Mouse (Mus musculus): ENCODE results near the gene Rbfox3. TPM values are rescaled to one million over a fixed set of nuclear protein-coding genes. Genes with fewer than 3 reads are reported as not detected.

The Rbfox3 gene
- polyA plus RNA-seq, 1 experiment from 2014 or later = 0.09 TPM

GRCm38 (mm10) chr11:118742762-118743161 is 168.6 kb downstream of the Rbfox3 start:
- Histone ChIP-seq H3K27me3 (ENCODE audit: control insufficient read depth, insufficient read depth, low read length) (peaks cover 52% of the 10 kb centered on the region), H3K9ac (ENCODE audit: low read length) (no peak overlapping the region), H3K4me3 (ENCODE audit: control insufficient read depth in 1 of 2, insufficient read depth in 1 of 2, low read depth in 1 of 2, low read length in 2 of 2) (no peak overlapping the region), H3K4me1 (ENCODE audit: control insufficient read depth in 2 of 2, insufficient read depth in 2 of 2, low read length in 2 of 2) (peaks cover 3 to 5% of the 10 kb centered on the region in 2 experiments; a peak in 1 of 4 replicates), H3K9me3 (ENCODE audit: control insufficient read depth, low read length) (no peaks in the 10 kb centered on the region), H3K36me3 (ENCODE audit: control insufficient read depth, insufficient read depth, low read length) (no peaks in the 10 kb centered on the region), H3K4me2 (ENCODE audit: low read length) (no peak overlapping the region), H3K27ac (replicated peaks in 1 of 2; ENCODE audit: control insufficient read depth in 1 of 2, insufficient read depth in 1 of 2, low read depth in 2 of 2, low read length in 2 of 2) (no peak overlapping the region)
- 8% methylated on average over 3 of the region's 3 CpGs for WGBS
- no peak for ATAC-seq (ENCODE audit: insufficient number of reproducible peaks, insufficient read depth, low FRiP score, low read depth)

GRCm38 (mm10) chr11:118741262-118741661 is 170.1 kb downstream of the Rbfox3 start:
- Histone ChIP-seq H3K27me3 (ENCODE audit: control insufficient read depth, insufficient read depth, low read length) (peaks cover 52% of the 10 kb centered on the region), H3K4me3 (ENCODE audit: control insufficient read depth in 1 of 2, insufficient read depth in 1 of 2, low read depth in 1 of 2, low read length in 2 of 2) (no peak overlapping the region), H3K9ac (ENCODE audit: low read length) (no peak overlapping the region), H3K36me3 (ENCODE audit: control insufficient read depth, insufficient read depth, low read length) (no peaks in the 10 kb centered on the region), H3K4me2 (ENCODE audit: low read length) (no peak overlapping the region), H3K27ac (replicated peaks in 1 of 2; ENCODE audit: control insufficient read depth in 1 of 2, insufficient read depth in 1 of 2, low read depth in 2 of 2, low read length in 2 of 2) (no peak overlapping the region), H3K9me3 (ENCODE audit: control insufficient read depth, low read length) (no peaks in the 10 kb centered on the region), H3K4me1 (ENCODE audit: control insufficient read depth in 2 of 2, insufficient read depth in 2 of 2, low read length in 2 of 2) (peaks cover 3 to 5% of the 10 kb centered on the region in 2 experiments; a peak in 1 of 4 replicates)
- ATAC-seq (ENCODE audit: insufficient number of reproducible peaks, insufficient read depth, low FRiP score, low read depth) = no peak
- 36% methylated on average over 6 of the region's 6 CpGs for WGBS

- H3K9me3 ChIP-seq (ENCODE audit: control insufficient read depth, low read length) = no peaks in the 10 kb centered on the region
Measured at GRCm38 (mm10) chr11:118740001-118740400, 171.4 kb downstream of the Rbfox3 start.

GRCm38 (mm10) chr11:118738855-118739832 is 172.3 kb downstream of the Rbfox3 start:
- no peak overlapping the region for H3K4me3 ChIP-seq (ENCODE audit: control insufficient read depth in 1 of 2, insufficient read depth in 1 of 2, low read depth in 1 of 2, low read length in 2 of 2)
- H3K9me3 ChIP-seq (ENCODE audit: control insufficient read depth, low read length) = no peaks in the 10 kb centered on the region
- ATAC-seq (ENCODE audit: insufficient number of reproducible peaks, insufficient read depth, low FRiP score, low read depth) = no peak
- H3K36me3 ChIP-seq (ENCODE audit: control insufficient read depth, insufficient read depth, low read length) = no peaks in the 10 kb centered on the region
- H3K9ac ChIP-seq (ENCODE audit: low read length) = no peak overlapping the region
- H3K27ac ChIP-seq (replicated peaks in 1 of 2; ENCODE audit: control insufficient read depth in 1 of 2, insufficient read depth in 1 of 2, low read depth in 2 of 2, low read length in 2 of 2) = no peak overlapping the region
- no peak overlapping the region for H3K4me2 ChIP-seq (ENCODE audit: low read length)
- no peaks in the 10 kb centered on the region for H3K4me1 ChIP-seq (ENCODE audit: control insufficient read depth in 2 of 2, insufficient read depth in 2 of 2, low read length in 2 of 2)
- WGBS = 11% methylated on average over 23 of the region's 23 CpGs
- peaks cover 37% of the 10 kb centered on the region for H3K27me3 ChIP-seq (ENCODE audit: control insufficient read depth, insufficient read depth, low read length)

More at GRCm38 (mm10) chr11:118740001-118740400, 171.4 kb downstream of the Rbfox3 start:
- peaks cover 43% of the 10 kb centered on the region for H3K27me3 ChIP-seq (ENCODE audit: control insufficient read depth, insufficient read depth, low read length)
- H3K4me1 ChIP-seq (ENCODE audit: control insufficient read depth in 2 of 2, insufficient read depth in 2 of 2, low read length in 2 of 2) = peaks cover 2 to 5% of the 10 kb centered on the region in 2 experiments; a peak in 1 of 4 replicates
- H3K4me3 ChIP-seq (ENCODE audit: control insufficient read depth in 1 of 2, insufficient read depth in 1 of 2, low read depth in 1 of 2, low read length in 2 of 2) = no peak overlapping the region
- no peak overlapping the region for H3K4me2 ChIP-seq (ENCODE audit: low read length)
- ATAC-seq (ENCODE audit: insufficient number of reproducible peaks, insufficient read depth, low FRiP score, low read depth) = no peak
- H3K27ac ChIP-seq (replicated peaks in 1 of 2; ENCODE audit: control insufficient read depth in 1 of 2, insufficient read depth in 1 of 2, low read depth in 2 of 2, low read length in 2 of 2) = no peak overlapping the region
- no peak overlapping the region for H3K9ac ChIP-seq (ENCODE audit: low read length)
- 18% methylated on average over 6 of the region's 6 CpGs for WGBS
- H3K36me3 ChIP-seq (ENCODE audit: control insufficient read depth, insufficient read depth, low read length) = no peaks in the 10 kb centered on the region

GRCm38 (mm10) chr11:118738323-118738722 is 173.1 kb downstream of the Rbfox3 start:
- H3K36me3 ChIP-seq (ENCODE audit: control insufficient read depth, insufficient read depth, low read length) = no peaks in the 10 kb centered on the region
- H3K9me3 ChIP-seq (ENCODE audit: control insufficient read depth, low read length) = no peaks in the 10 kb centered on the region
- ATAC-seq (ENCODE audit: insufficient number of reproducible peaks, insufficient read depth, low FRiP score, low read depth) = no peak
- H3K4me2 ChIP-seq (ENCODE audit: low read length) = no peak overlapping the region
- H3K27ac ChIP-seq (replicated peaks in 1 of 2; ENCODE audit: control insufficient read depth in 1 of 2, insufficient read depth in 1 of 2, low read depth in 2 of 2, low read length in 2 of 2) = no peak overlapping the region
- H3K4me1 ChIP-seq (ENCODE audit: control insufficient read depth in 2 of 2, insufficient read depth in 2 of 2, low read length in 2 of 2) = no peaks in the 10 kb centered on the region
- peaks cover 29% of the 10 kb centered on the region for H3K27me3 ChIP-seq (ENCODE audit: control insufficient read depth, insufficient read depth, low read length)
- H3K9ac ChIP-seq (ENCODE audit: low read length) = no peak overlapping the region
- WGBS = 23% methylated on average over 7 of the region's 7 CpGs
- no peak overlapping the region for H3K4me3 ChIP-seq (ENCODE audit: control insufficient read depth in 1 of 2, insufficient read depth in 1 of 2, low read depth in 1 of 2, low read length in 2 of 2)

- H3K27ac ChIP-seq (replicated peaks in 1 of 2; ENCODE audit: control insufficient read depth in 1 of 2, insufficient read depth in 1 of 2, low read depth in 2 of 2, low read length in 2 of 2) = no peak overlapping the region
- H3K36me3 ChIP-seq (ENCODE audit: control insufficient read depth, insufficient read depth, low read length) = no peaks in the 10 kb centered on the region
- ATAC-seq (ENCODE audit: insufficient number of reproducible peaks, insufficient read depth, low FRiP score, low read depth) = no peak
- no peak overlapping the region for H3K9ac ChIP-seq (ENCODE audit: low read length)
- no peak overlapping the region for H3K4me2 ChIP-seq (ENCODE audit: low read length)
- H3K27me3 ChIP-seq (ENCODE audit: control insufficient read depth, insufficient read depth, low read length) = peaks cover 24% of the 10 kb centered on the region
- no peak overlapping the region for H3K4me3 ChIP-seq (ENCODE audit: control insufficient read depth in 1 of 2, insufficient read depth in 1 of 2, low read depth in 1 of 2, low read length in 2 of 2)
- H3K9me3 ChIP-seq (ENCODE audit: control insufficient read depth, low read length) = no peaks in the 10 kb centered on the region
- H3K4me1 ChIP-seq (ENCODE audit: control insufficient read depth in 2 of 2, insufficient read depth in 2 of 2, low read length in 2 of 2) = no peaks in the 10 kb centered on the region
- 65% methylated on average over 3 of the region's 3 CpGs for WGBS
Measured at GRCm38 (mm10) chr11:118737821-118738220, 173.6 kb downstream of the Rbfox3 start.

GRCm38 (mm10) chr11:118736993-118737392 is 174.4 kb downstream of the Rbfox3 start:
- Histone ChIP-seq H3K4me2 (ENCODE audit: low read length) (no peak overlapping the region), H3K9ac (ENCODE audit: low read length) (no peak overlapping the region), H3K9me3 (ENCODE audit: control insufficient read depth, low read length) (no peaks in the 10 kb centered on the region), H3K36me3 (ENCODE audit: control insufficient read depth, insufficient read depth, low read length) (no peaks in the 10 kb centered on the region), H3K4me3 (ENCODE audit: control insufficient read depth in 1 of 2, insufficient read depth in 1 of 2, low read depth in 1 of 2, low read length in 2 of 2) (no peak overlapping the region), H3K4me1 (ENCODE audit: control insufficient read depth in 2 of 2, insufficient read depth in 2 of 2, low read length in 2 of 2) (peaks cover 0 to under 1% of the 10 kb centered on the region in 2 experiments; a peak in 1 of 4 replicates), H3K27ac (replicated peaks in 1 of 2; ENCODE audit: control insufficient read depth in 1 of 2, insufficient read depth in 1 of 2, low read depth in 2 of 2, low read length in 2 of 2) (no peak overlapping the region), H3K27me3 (ENCODE audit: control insufficient read depth, insufficient read depth, low read length) (peaks cover 24% of the 10 kb centered on the region)
- 67% methylated on average over 4 of the region's 4 CpGs for WGBS
- no peak for ATAC-seq (ENCODE audit: insufficient number of reproducible peaks, insufficient read depth, low FRiP score, low read depth)

All from heart, embryonic 14.5 days (tissue).